Mouse (Mus musculus) kidney, embryonic 14.5 days (tissue): Measurements from ENCODE around the gene Rtn4. TPM values are rescaled to one million over a fixed set of nuclear protein-coding genes. Genes with fewer than 3 reads are reported as not detected.
"Not testable (repeated sequence)": the region's sequence is repeated elsewhere in the genome, so short reads cannot be mapped to it uniquely, and the experiment has no call there.

ENCODE experiments used
- ATAC-seq: fragments of 200-750 bp; cut with Nextera tagmentation; 2 replicates; pipeline ENCODE4 v1.8.0; 2017; ENCODE audit warnings: moderate number of reproducible peaks, mild to moderate bottlenecking, moderate TSS enrichment, moderate library complexity; ENCODE audit not compliant: low FRiP score, low TSS enrichment
- H3K27ac ChIP-seq: fragments of 300-500 bp; sonication (generic); 2 replicates; pipeline ENCODE4 v1.5.1; 2014; ENCODE audit warnings: low read depth, mild to moderate bottlenecking, low read length, moderate library complexity, mixed read lengths
- H3K27me3 ChIP-seq: fragments of 300-500 bp; sonication (generic); 2 replicates; pipeline ENCODE4 v1.6.1; 2014; ENCODE audit warnings: mild to moderate bottlenecking, low read length; ENCODE audit not compliant: control insufficient read depth, insufficient read depth
- H3K36me3 ChIP-seq: fragments of 300-500 bp; sonication (generic); 2 replicates; pipeline ENCODE4 v1.6.1; 2014; ENCODE audit warnings: low read length, mixed read lengths; ENCODE audit not compliant: control insufficient read depth, insufficient read depth
- H3K4me1 ChIP-seq: fragments of 300-500 bp; sonication (generic); 2 replicates; pipeline ENCODE4 v1.6.1; 2014; ENCODE audit warnings: low read length, mixed read lengths; ENCODE audit not compliant: control insufficient read depth, insufficient read depth
- H3K4me2 ChIP-seq: fragments of 300-500 bp; sonication (generic); replicated peaks from 2 replicates; pipeline ENCODE4 v1.6.1; 2014; ENCODE audit warnings: low read depth, mild to moderate bottlenecking, low read length
- H3K4me3 ChIP-seq: fragments of 300-500 bp; sonication (generic); 2 replicates; pipeline ENCODE4 v1.5.1; 2014; ENCODE audit warnings: mild to moderate bottlenecking, low read length
- H3K9ac ChIP-seq: fragments of 300-500 bp; sonication (generic); 2 replicates; pipeline ENCODE4 v1.6.1; 2014; ENCODE audit warnings: low read depth, mild to moderate bottlenecking, low read length, moderate library complexity
- H3K9me3 ChIP-seq: fragments of 300-500 bp; sonication (generic); 2 replicates; pipeline ENCODE4 v1.6.1; 2016; ENCODE audit warnings: low read length; ENCODE audit not compliant: control insufficient read depth
- WGBS: fragments of 180-500 bp; shearing (Covaris S2); extraction: QIAGEN DNeasy Blood & Tissue Kit; methylation state at CpG from one replicate; pipeline ENCODE4 v1.1.7; 2014; 5-methylcytosine and 5-hydroxymethylcytosine counted together
- polyA plus RNA-seq: library from polyadenylated mRNA; unstranded; fragments of >200 nt; fragmentation: Nextera tagmentation; extraction: Ambion mirVana; gene quantifications from 2 replicates; pipeline ENCODE4 v1.2.1, GENCODE M21; 2014

Rtn4 gene
- polyA plus RNA-seq, 1 experiment from 2014 or later = 42.2 TPM

DNA sequence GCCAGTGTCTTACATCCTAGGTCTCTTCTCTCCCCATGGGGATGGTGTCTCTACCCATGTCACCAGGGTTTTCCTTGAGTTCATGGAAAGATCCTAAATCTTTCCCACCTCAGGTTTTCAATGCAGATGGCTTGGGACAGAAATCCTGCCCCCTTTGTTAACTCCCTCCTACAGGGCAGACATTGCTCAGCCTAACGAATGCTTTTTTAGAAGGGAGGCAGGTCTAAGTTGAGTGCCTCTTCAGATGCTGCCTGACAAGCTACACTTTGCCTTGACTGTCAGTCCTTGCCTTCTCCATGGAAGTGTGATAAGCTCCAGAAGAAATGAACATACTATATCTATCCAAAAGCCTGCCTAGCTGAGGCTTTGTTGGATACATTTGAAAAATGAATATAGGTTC is 55.1 kb downstream of the Rtn4 start:
- no peaks in the 10 kb centered on the region for H3K27me3 ChIP-seq
- 96% methylated on average over 1 of the region's 1 CpGs for WGBS
- no peak for ATAC-seq
- peaks cover 43% of the 10 kb centered on the region; the same call in 1 of the 2 replicates for H3K36me3 ChIP-seq
- H3K9ac ChIP-seq = no peak overlapping the region
- no peak overlapping the region for H3K27ac ChIP-seq
- no peak overlapping the region for H3K4me2 ChIP-seq
- no peak overlapping the region for H3K4me3 ChIP-seq
- no peaks in the 10 kb centered on the region for H3K4me1 ChIP-seq
- H3K9me3 ChIP-seq = no peaks in the 10 kb centered on the region

DNA sequence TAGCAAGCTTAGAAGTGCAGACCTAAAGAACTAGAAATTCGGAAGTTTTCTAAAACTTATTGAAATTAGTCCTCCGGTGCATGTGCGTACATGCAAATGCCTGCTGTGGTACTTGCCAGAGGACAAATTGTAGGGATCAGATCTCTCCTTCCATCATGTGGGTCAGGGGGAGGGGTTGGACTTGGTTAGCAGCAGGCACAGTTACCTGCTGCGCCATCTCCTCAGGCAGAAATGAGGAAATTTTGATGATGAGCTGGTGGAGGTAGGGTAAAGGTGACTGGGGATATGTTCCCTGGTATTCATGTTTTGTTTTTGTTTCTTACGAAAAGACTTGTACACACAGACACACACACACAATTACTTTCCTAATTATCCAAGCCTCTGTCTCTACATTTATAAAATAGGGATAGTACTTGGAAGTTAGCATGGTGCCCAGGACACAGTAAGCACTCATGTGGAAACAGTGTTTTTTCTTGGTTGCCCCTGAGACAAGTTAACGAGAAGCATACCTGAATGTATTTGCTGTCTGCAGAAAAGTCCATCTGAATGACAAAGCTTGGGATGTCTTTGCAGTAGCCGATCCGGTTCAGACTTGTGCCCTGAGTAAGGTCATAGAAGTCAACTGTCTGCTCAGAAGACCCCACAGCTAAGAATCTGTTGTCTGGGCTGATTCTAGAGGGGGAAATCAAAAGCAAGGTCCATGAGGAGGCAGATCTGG is 56.2 kb downstream of the Rtn4 start:
- 87% methylated on average over 8 of the region's 8 CpGs for WGBS
- H3K36me3 ChIP-seq = peaks cover 35% of the 10 kb centered on the region; the same call in 1 of the 2 replicates
- no peak overlapping the region for H3K4me2 ChIP-seq
- H3K4me1 ChIP-seq = no peaks in the 10 kb centered on the region
- no peak for ATAC-seq
- no peak overlapping the region for H3K9ac ChIP-seq
- no peaks in the 10 kb centered on the region for H3K9me3 ChIP-seq
- H3K27me3 ChIP-seq = no peaks in the 10 kb centered on the region
- no peak overlapping the region for H3K4me3 ChIP-seq
- H3K27ac ChIP-seq = no peak overlapping the region

DNA sequence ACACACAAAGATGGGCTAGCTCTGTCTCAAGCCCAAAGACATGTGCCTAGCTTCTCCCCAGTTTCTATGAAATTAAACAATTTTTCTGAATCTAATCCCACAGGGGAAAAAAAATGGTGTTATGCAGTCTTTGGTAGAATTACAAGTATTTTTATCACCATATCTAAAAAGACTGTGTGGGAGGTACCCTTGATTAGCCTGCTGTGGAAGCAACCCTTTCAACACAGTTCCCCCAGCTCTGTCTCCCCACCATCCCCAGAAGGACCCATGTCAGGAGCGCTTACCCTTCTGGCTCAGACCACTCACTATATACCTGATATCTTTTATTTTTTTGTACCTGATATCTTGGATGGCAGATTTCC is 56.7 kb downstream of the Rtn4 start:
- H3K4me1 ChIP-seq = no peaks in the 10 kb centered on the region
- no peak overlapping the region for H3K4me2 ChIP-seq
- WGBS = 100% methylated on average over 1 of the region's 1 CpGs
- no peak overlapping the region for H3K27ac ChIP-seq
- no peak overlapping the region for H3K9ac ChIP-seq
- H3K9me3 ChIP-seq = no peaks in the 10 kb centered on the region
- H3K27me3 ChIP-seq = no peaks in the 10 kb centered on the region
- no peak for ATAC-seq
- H3K4me3 ChIP-seq = no peak overlapping the region
- peaks cover 29% of the 10 kb centered on the region; the same call in 1 of the 2 replicates for H3K36me3 ChIP-seq

DNA sequence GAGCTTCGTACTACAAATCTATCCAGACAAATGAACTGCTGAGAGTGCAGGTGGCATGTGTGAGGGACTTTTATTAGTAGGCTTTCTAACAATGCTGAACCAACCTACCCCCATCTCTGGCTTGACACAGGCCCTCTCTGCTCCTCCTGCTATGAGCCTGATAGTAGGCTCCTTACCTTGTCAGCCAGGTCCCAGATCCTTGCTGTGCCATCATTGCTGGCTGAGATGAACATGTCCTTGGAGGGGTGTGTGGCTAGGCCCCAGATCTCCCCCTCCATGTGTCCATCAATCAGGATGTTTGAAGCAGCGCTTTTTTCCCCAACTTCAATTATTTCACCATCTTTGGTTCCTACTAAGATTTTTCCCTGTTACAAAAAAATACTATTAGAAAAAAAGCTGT is 58.3 kb downstream of the Rtn4 start:
- no peaks in the 10 kb centered on the region for H3K4me1 ChIP-seq
- no peaks in the 10 kb centered on the region for H3K27me3 ChIP-seq
- ATAC-seq = no peak
- WGBS = 90% methylated on average over 2 of the region's 2 CpGs
- H3K27ac ChIP-seq = no peak overlapping the region
- H3K9ac ChIP-seq = no peak overlapping the region
- peaks cover 17% of the 10 kb centered on the region; the same call in 1 of the 2 replicates for H3K36me3 ChIP-seq
- H3K9me3 ChIP-seq = no peaks in the 10 kb centered on the region
- H3K4me2 ChIP-seq = no peak overlapping the region
- no peak overlapping the region for H3K4me3 ChIP-seq

DNA sequence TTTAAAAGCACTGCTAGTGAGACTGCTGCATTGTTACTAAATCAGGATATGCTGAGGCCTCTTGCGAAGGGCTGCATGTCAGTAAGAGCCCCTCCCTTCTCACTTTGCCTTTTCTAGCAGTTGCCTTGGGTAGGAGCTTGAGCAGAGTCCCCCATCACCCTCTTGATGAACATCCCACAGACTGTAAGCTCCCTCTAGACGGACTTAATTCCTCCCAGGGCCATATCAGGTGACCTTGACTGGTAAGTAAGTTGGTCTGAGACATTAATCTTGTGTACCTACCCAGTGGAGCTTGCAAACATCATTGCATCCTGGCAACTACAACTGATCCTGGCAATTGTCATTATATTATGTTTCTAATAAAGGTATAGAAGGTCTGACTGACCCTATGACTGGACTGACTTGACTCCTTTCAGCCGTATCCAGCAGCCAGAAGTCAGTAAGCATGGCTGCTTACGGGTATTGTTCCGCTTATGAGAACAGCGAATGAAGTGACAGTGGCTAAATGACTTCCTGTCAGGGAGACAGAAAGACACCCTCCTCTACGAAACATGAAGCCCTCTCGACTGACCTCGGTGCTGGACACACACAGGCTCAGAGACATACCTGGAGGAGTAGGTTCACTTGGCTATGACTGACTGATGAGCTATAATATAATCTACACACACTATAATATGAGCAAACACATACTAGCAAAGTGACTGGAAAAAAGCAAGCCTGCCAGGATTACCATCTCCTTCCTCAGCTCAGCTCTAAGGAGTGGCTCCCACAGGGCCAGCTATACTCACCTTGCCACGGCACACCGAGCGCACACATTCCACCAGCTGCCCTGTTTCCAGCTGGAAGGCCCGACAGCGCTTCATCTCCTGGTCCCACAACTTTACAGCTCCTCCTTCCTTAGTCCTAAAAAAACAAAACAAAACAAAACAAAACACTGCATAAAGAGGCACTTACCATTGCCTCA is 59.2 kb downstream of the Rtn4 start:
- H3K4me2 ChIP-seq = no peak overlapping the region
- no peaks in the 10 kb centered on the region for H3K27me3 ChIP-seq
- H3K4me3 ChIP-seq = no peak overlapping the region
- no peaks in the 10 kb centered on the region for H3K4me1 ChIP-seq
- no peak overlapping the region for H3K9ac ChIP-seq
- 51% methylated on average over 14 of the region's 14 CpGs for WGBS
- H3K9me3 ChIP-seq = no peaks in the 10 kb centered on the region
- H3K27ac ChIP-seq = no peak overlapping the region
- peaks cover 8% of the 10 kb centered on the region; the same call in 1 of the 2 replicates for H3K36me3 ChIP-seq
- ATAC-seq = peak; percentile 84

DNA sequence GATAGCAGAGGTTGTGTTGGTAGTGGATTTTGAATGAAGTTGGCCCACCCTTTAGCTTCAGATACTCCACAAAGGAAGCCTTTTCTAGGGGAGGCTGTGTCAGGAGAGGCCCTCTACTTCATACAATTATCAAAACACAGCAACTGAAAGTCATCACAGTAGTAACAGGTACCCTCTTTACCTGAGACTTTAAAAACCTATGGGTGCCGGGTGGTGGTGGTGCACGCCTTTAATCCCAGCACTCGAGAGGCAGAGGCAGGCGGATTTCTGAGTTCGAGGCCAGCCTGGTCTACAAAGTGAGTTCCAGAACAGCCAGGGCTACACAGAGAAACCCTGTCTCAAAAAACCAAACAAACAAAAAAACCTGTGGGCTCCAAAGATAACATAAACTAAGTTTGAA is 63.3 kb downstream of the Rtn4 start:
- 90% methylated on average over 5 of the region's 5 CpGs for WGBS
- not testable (repeated sequence) for H3K4me1 ChIP-seq, H3K36me3 ChIP-seq, H3K27ac ChIP-seq, ATAC-seq, H3K9ac ChIP-seq, H3K4me2 ChIP-seq, H3K27me3 ChIP-seq, H3K4me3 ChIP-seq, H3K9me3 ChIP-seq

DNA sequence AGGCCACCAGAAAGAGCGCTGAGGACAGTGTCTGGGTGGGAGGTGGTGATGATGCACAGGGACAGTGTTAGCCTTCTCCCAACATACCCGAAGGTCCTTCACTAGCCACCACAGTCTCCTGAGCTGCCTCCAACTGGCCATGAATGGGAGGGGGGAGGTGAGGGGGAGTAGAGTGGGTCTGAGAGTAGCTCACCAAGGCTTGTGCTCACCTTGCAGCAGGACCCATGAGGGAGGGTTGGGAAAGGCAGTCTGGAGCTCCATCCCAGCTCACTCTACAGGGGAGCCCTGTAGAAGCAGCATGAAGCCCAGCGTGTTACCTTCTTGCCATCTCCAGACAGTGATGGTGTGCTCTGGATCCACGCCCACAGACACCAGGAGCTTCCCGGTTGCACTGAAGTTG is 65.9 kb downstream of the Rtn4 start:
- 86% methylated on average over 5 of the region's 5 CpGs for WGBS
- H3K9ac ChIP-seq = no peak overlapping the region
- no peak for ATAC-seq

DNA sequence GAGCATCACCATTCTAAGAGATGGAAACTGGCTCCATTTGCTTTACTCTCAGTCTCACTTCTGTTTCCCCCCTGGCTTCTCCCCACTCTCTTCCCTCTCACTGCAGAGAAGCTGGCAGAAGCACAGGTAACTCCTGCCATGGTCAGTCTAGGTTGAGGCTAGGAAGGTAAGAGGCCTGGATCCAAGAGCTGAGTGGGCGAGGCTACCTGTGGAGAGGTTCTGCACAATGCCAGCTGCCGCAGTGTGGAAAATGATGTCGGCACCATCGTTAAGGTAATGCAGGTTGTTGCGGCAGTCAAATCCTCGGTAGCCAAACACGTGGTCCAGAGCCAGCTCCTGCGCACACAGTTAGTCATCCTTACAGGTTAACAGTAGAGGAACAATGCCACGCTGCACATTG is 68.6 kb downstream of the Rtn4 start:
- Histone ChIP-seq H3K27ac (no peak overlapping the region), H3K36me3 (no peaks in the 10 kb centered on the region), H3K27me3 (no peaks in the 10 kb centered on the region), H3K9me3 (no peaks in the 10 kb centered on the region), H3K4me2 (no peak overlapping the region), H3K9ac (no peak overlapping the region), H3K4me3 (no peak overlapping the region), H3K4me1 (0 out of 2 replicates have a peak, but pooled peaks cover 4% of the 10 kb centered on the region)
- no peak for ATAC-seq
- 94% methylated on average over 9 of the region's 9 CpGs for WGBS

More for the DNA sequence above, 65.9 kb downstream of the Rtn4 start:
- Histone ChIP-seq H3K9me3 (no peaks in the 10 kb centered on the region), H3K27me3 (no peaks in the 10 kb centered on the region), H3K27ac (no peak overlapping the region), H3K4me2 (no peak overlapping the region), H3K4me1 (no peaks in the 10 kb centered on the region), H3K4me3 (no peak overlapping the region), H3K36me3 (no peaks in the 10 kb centered on the region)

DNA sequence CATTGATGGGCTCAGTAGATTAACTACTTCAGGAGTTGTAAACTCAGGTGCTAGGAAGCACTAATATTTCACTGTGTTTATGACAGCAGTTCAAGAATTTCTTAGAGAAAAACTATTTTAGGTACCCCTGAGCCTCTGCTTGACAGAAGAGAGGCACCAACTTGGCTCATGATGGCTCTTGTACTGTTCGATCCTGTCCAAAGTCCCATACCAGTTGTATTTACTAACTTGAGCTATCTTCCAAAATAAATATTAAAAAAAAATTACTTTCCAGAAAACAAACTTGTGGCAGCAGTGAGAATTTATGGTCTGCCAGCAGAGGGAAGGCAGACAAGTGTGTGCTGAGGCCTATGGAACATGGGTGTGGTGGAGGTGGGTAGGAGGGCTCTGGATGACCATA is 70.0 kb downstream of the Rtn4 start:
- WGBS = 95% methylated on average over 1 of the region's 1 CpGs
- H3K4me1 ChIP-seq = 0 out of 2 replicates have a peak, but pooled peaks cover 4% of the 10 kb centered on the region
- no peak overlapping the region for H3K4me3 ChIP-seq
- H3K4me2 ChIP-seq = no peak overlapping the region
- H3K27ac ChIP-seq = no peak overlapping the region
- H3K27me3 ChIP-seq = no peaks in the 10 kb centered on the region
- ATAC-seq = no peak
- H3K9ac ChIP-seq = no peak overlapping the region
- no peaks in the 10 kb centered on the region for H3K9me3 ChIP-seq
- H3K36me3 ChIP-seq = no peaks in the 10 kb centered on the region
